Mouse (Mus musculus): ENCODE results near the gene Ffar1. TPM values are rescaled to one million over a fixed set of nuclear protein-coding genes. Genes with fewer than 3 reads are reported as not detected.

Ffar1 gene
- polyA plus RNA-seq, 1 experiment from 2014 or later = 0.26 TPM

GRCm38 (mm10) chr7:30884047-30884446 is 22.7 kb upstream of the Ffar1 start:
- Histone ChIP-seq H3K4me2 (no peak overlapping the region), H3K4me3 (replicated peaks) (no peak overlapping the region), H3K36me3 (no peaks in the 10 kb centered on the region), H3K9me3 (no peaks in the 10 kb centered on the region), H3K27me3 (replicated peaks) (no peaks in the 10 kb centered on the region), H3K4me1 (no peaks in the 10 kb centered on the region), H3K9ac (no peak overlapping the region), H3K27ac (no peak overlapping the region)
- ATAC-seq (ENCODE audit: insufficient read depth, low FRiP score, low read depth) = no peak

- Histone ChIP-seq H3K27me3 (replicated peaks) (no peaks in the 10 kb centered on the region), H3K4me3 (replicated peaks) (no peak overlapping the region), H3K36me3 (no peaks in the 10 kb centered on the region), H3K4me2 (no peak overlapping the region), H3K9me3 (no peaks in the 10 kb centered on the region), H3K9ac (no peak overlapping the region), H3K4me1 (no peaks in the 10 kb centered on the region), H3K27ac (no peak overlapping the region)
- whole genome bisulfite sequencing = 65% methylated on average over 3 of the region's 3 CpGs
- ATAC-seq (ENCODE audit: insufficient read depth, low FRiP score, low read depth) = no peak
Observed at GRCm38 (mm10) chr7:30881367-30881766, 20.0 kb upstream of the Ffar1 start.

- Histone ChIP-seq H3K4me3 (replicated peaks) (no peak within 1 kb of the TSS), H3K9me3 (no peaks in the 10 kb centered on the region), H3K4me2 (no peak within 1 kb of the TSS), H3K9ac (no peak within 1 kb of the TSS), H3K36me3 (no peaks in the 10 kb centered on the region), H3K4me1 (no peaks in the 10 kb centered on the region), H3K27ac (no peak within 1 kb of the TSS), H3K27me3 (replicated peaks) (no peaks in the 10 kb centered on the region)
- WGBS = 57% methylated on average over 7 of the region's 7 CpGs
- no peak for ATAC-seq (ENCODE audit: insufficient read depth, low FRiP score, low read depth)
Observed at GRCm38 (mm10) chr7:30880176-30880575, 18.8 kb upstream of the Ffar1 start, which contains the start of gene Cd22. Cd22 (minus strand) TSS chr7:30880342.

- Histone ChIP-seq H3K4me3 (replicated peaks) (no peak overlapping the region), H3K27ac (no peak overlapping the region), H3K36me3 (no peaks in the 10 kb centered on the region), H3K9me3 (no peaks in the 10 kb centered on the region), H3K27me3 (replicated peaks) (no peaks in the 10 kb centered on the region), H3K9ac (no peak overlapping the region), H3K4me2 (no peak overlapping the region), H3K4me1 (no peaks in the 10 kb centered on the region)
- 74% methylated on average over 6 of the region's 6 CpGs for WGBS
- no peak for ATAC-seq (ENCODE audit: insufficient read depth, low FRiP score, low read depth)
Observed at GRCm38 (mm10) chr7:30878950-30879349, 17.6 kb upstream of the Ffar1 start.

- Histone ChIP-seq H3K4me1 (no peaks in the 10 kb centered on the region), H3K27me3 (replicated peaks) (no peaks in the 10 kb centered on the region), H3K9me3 (no peaks in the 10 kb centered on the region), H3K4me3 (replicated peaks) (no peak overlapping the region), H3K36me3 (no peaks in the 10 kb centered on the region), H3K9ac (no peak overlapping the region), H3K27ac (no peak overlapping the region), H3K4me2 (peak overlapping the region; percentile 39)
- ATAC-seq (ENCODE audit: insufficient read depth, low FRiP score, low read depth) = no peak
- 20% methylated on average over 15 of the region's 15 CpGs for WGBS
Observed at GRCm38 (mm10) chr7:30873083-30873482, 11.7 kb upstream of the Ffar1 start.

DNA sequence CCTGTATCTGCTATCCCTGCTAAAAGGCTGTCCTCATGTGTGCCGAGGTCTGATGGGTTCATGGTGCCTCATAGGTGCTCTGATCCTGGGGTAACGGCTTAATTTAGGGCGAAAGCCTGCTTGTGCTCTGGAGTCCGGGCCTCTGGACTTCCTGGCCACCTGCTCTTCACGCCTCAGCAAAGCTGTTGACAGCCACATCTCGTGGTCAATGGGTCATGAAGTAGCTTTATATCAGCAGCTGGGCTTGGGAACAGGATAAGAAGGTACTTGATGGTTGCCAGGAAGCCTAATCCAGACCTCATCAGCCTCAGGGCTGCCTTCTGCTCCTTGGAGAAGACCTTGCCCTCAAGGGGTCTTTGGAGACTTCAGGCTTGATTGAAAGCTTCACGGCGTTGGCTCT is 2.0 kb upstream of the Ffar1 start:
- Histone ChIP-seq H3K27ac (no peak overlapping the region), H3K36me3 (no peaks in the 10 kb centered on the region), H3K9me3 (no peaks in the 10 kb centered on the region), H3K9ac (no peak overlapping the region), H3K4me1 (no peaks in the 10 kb centered on the region), H3K4me2 (no peak overlapping the region), H3K4me3 (replicated peaks) (no peak overlapping the region), H3K27me3 (replicated peaks) (no peaks in the 10 kb centered on the region)
- ATAC-seq (ENCODE audit: insufficient read depth, low FRiP score, low read depth) = no peak
- 79% methylated on average over 8 of the region's 8 CpGs for WGBS

DNA sequence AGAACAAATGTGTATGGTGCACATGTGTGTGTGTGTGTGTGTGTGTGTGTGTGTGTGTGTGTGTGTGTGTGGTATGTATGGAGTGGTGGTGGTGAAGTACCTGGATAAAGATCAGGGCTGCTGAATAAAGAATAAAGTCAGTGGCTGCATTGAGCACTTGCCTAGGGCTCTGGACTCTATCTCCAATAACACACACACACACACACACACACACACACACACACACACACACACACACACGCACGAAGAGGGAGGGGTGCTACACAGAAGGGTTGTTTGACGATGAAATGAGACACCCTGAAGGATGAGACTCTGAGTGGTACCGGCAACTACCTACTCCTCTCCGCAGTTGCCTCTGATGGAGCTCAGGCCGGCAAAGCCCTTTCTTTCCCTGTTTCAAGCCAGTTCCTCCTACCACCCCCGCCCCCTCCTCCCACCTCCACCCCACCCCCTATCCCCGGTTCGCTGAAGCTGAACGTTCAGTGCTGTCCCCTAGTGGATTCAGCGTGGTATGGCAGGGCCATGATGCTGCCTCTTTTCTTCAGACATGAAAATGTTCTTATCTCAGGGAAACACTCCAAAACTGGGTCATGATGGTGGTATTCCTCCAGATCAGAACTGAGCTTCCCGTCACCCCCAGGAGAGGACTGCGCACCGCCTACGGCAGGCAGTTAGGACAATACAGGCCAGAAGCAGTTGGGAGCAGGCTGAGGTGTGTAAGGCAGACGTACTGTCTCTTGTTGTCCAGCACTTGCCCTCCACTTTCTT is 1.5 kb downstream of the Ffar1 start:
- H3K9ac ChIP-seq = no peak overlapping the region
- 10% methylated on average over 14 of the region's 16 CpGs for WGBS
- peak overlapping the region; percentile 30 for H3K4me3 ChIP-seq (replicated peaks)

GRCm38 (mm10) chr7:30859290-30859634 is 2.1 kb downstream of the Ffar1 start:
- no peaks in the 10 kb centered on the region for H3K27me3 ChIP-seq (replicated peaks)
- H3K27ac ChIP-seq = no peak overlapping the region
- no peaks in the 10 kb centered on the region for H3K36me3 ChIP-seq
- H3K4me2 ChIP-seq = peak overlapping the region; percentile 53; the same call in 1 of the 2 replicates
- no peak for ATAC-seq (ENCODE audit: insufficient read depth, low FRiP score, low read depth)
- no peaks in the 10 kb centered on the region for H3K4me1 ChIP-seq
- H3K9me3 ChIP-seq = no peaks in the 10 kb centered on the region
- H3K9ac ChIP-seq = no peak overlapping the region
- no peak overlapping the region for H3K4me3 ChIP-seq (replicated peaks)

More for the DNA sequence above, 1.5 kb downstream of the Ffar1 start:
- peak overlapping the region; percentile 53 for H3K4me2 ChIP-seq
- H3K9me3 ChIP-seq = no peaks in the 10 kb centered on the region
- no peaks in the 10 kb centered on the region for H3K4me1 ChIP-seq
- no peaks in the 10 kb centered on the region for H3K27me3 ChIP-seq (replicated peaks)
- H3K36me3 ChIP-seq = no peaks in the 10 kb centered on the region
- no peak overlapping the region for H3K27ac ChIP-seq
- ATAC-seq (ENCODE audit: insufficient read depth, low FRiP score, low read depth) = peak; percentile 24; the same call in 1 of the 2 replicates

- 69% methylated on average over 1 of the region's 1 CpGs for WGBS
- Histone ChIP-seq H3K9me3 (no peaks in the 10 kb centered on the region), H3K27ac (no peak overlapping the region), H3K36me3 (no peaks in the 10 kb centered on the region), H3K4me1 (no peaks in the 10 kb centered on the region), H3K4me2 (no peak overlapping the region), H3K9ac (no peak overlapping the region), H3K4me3 (replicated peaks) (no peak overlapping the region), H3K27me3 (replicated peaks) (no peaks in the 10 kb centered on the region)
- ATAC-seq (ENCODE audit: insufficient read depth, low FRiP score, low read depth) = no peak
Observed at GRCm38 (mm10) chr7:30857746-30858145, 3.6 kb downstream of the Ffar1 start.

DNA sequence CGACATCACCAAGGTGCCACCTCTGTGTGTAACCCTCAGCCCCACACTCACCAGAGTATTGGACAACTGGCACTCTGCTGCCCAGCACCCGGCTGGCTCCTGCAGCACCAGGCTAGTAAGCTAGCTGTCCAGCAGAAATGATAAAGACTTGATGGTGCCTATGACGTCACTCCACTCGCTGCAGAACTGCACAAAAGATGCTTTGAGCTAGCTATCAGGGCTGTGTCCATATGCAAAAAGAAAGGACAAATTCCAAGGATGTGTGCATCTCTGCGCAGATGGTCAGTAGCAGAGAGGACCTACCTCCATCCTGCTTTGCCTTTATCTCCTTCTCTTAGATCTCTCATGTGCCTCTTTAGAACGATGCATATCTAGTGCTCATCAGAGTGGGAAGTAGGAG is 5.3 kb downstream of the Ffar1 start, which contains the start of gene Ffar3:
TSS of gene Ffar3 (minus strand) at position 101 of the 400 bp plus-strand sequence.
- Histone ChIP-seq H3K9me3 (no peaks in the 10 kb centered on the region), H3K4me1 (no peaks in the 10 kb centered on the region), H3K27me3 (replicated peaks) (no peaks in the 10 kb centered on the region), H3K4me3 (replicated peaks) (no peak within 1 kb of the TSS), H3K4me2 (no peak within 1 kb of the TSS), H3K27ac (no peak within 1 kb of the TSS), H3K9ac (no peak within 1 kb of the TSS), H3K36me3 (no peaks in the 10 kb centered on the region)
- no peak for ATAC-seq (ENCODE audit: insufficient read depth, low FRiP score, low read depth)
- WGBS = 66% methylated on average over 6 of the region's 6 CpGs

DNA sequence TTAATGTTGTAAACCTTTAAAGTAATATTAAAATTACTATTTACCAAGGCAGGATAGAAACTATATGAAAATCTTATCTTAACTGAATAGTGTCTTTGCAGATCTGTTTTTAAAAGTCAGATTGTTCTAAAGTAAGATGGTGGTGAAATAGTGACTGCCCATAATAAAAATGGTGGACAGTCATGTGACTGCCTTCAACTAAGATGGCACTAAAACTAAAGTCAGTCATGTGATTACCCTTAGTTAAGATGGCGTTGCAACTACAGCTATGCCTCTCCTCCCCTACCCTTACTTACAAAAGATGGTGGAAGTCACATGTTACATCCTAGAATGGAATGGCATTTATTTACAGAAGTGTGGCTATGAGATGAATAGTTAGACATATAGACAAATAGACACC is 9.9 kb downstream of the Ffar1 start:
- Histone ChIP-seq H3K4me2 (no peak overlapping the region), H3K4me1 (no peaks in the 10 kb centered on the region), H3K27me3 (replicated peaks) (no peaks in the 10 kb centered on the region), H3K36me3 (no peaks in the 10 kb centered on the region), H3K9ac (no peak overlapping the region), H3K27ac (no peak overlapping the region), H3K9me3 (no peaks in the 10 kb centered on the region), H3K4me3 (replicated peaks) (no peak overlapping the region)
- 92% methylated on average over 1 of the region's 1 CpGs for WGBS
- ATAC-seq (ENCODE audit: insufficient read depth, low FRiP score, low read depth) = no peak

- H3K36me3 ChIP-seq = no peaks in the 10 kb centered on the region
- no peak overlapping the region for H3K27ac ChIP-seq
- WGBS = 72% methylated on average over 6 of the region's 6 CpGs
- no peak overlapping the region for H3K9ac ChIP-seq
- H3K9me3 ChIP-seq = no peaks in the 10 kb centered on the region
- H3K4me2 ChIP-seq = no peak overlapping the region
- H3K4me3 ChIP-seq (replicated peaks) = no peak overlapping the region
- H3K27me3 ChIP-seq (replicated peaks) = no peaks in the 10 kb centered on the region
- ATAC-seq (ENCODE audit: insufficient read depth, low FRiP score, low read depth) = no peak
- no peaks in the 10 kb centered on the region for H3K4me1 ChIP-seq
Observed at GRCm38 (mm10) chr7:30847934-30848333, 13.4 kb downstream of the Ffar1 start.

- WGBS = 65% methylated on average over 5 of the region's 5 CpGs
- ATAC-seq (ENCODE audit: insufficient read depth, low FRiP score, low read depth) = no peak
- Histone ChIP-seq H3K9me3 (no peaks in the 10 kb centered on the region), H3K27me3 (replicated peaks) (no peaks in the 10 kb centered on the region), H3K4me2 (no peak overlapping the region), H3K9ac (no peak overlapping the region), H3K36me3 (no peaks in the 10 kb centered on the region), H3K4me3 (replicated peaks) (no peak overlapping the region), H3K27ac (no peak overlapping the region), H3K4me1 (no peaks in the 10 kb centered on the region)
Observed at GRCm38 (mm10) chr7:30847386-30847785, 14.0 kb downstream of the Ffar1 start.

Data from stomach, embryonic 15.5 days (tissue).